Mouse (Mus musculus) left cerebral cortex, adult 2 months (tissue): ENCODE measurements around the gene Pi4k2a. TPM values are rescaled to one million over a fixed set of nuclear protein-coding genes. Genes with fewer than 3 reads are reported as not detected.
A peak's percentile ranks its signal among the peaks of the same experiment; 100 is the strongest.

Experiments
- DNase-seq, 2 experiments: peaks; one replicate each; pipeline ENCODE4 v3.0.0; 2021 to 2022; ENCODE audit warnings: low spot score in 2 of 2, mixed read lengths in 1 of 2; ENCODE audit errors: extremely low spot score in 1 of 2
- H3K27ac ChIP-seq: fragments of 200-600 bp; 2 replicates; pipeline ENCODE4 v1.8.1; 2022
- H3K4me3 ChIP-seq: fragments of 200-600 bp; 2 replicates; pipeline ENCODE4 v1.8.1; 2022
- CTCF ChIP-seq: fragments of 200-600 bp; IDR thresholded peaks from 2 replicates; pipeline ENCODE4 v1.8.1; 2022; ENCODE audit warnings: antibody characterized with exemption, mild to moderate bottlenecking, moderate library complexity
- intact Hi-C: fragments of 180-260 bp; cut with DNase I; formaldehyde crosslinking; loops from one replicate; pipeline ENCODE4 v1.15.1; 2025
- long read RNA-seq, 2 experiments: library from polyadenylated mRNA; stranded (forward); transcript quantifications; one replicate each; pipeline ENCODE4 v2.0.0; 2021; ENCODE audit warnings: borderline mapping rate in 2 of 2
- total RNA-seq, 2 experiments: library from RNA; stranded (reverse); gene quantifications; 2 replicates each; pipeline ENCODE4 v1.2.3; 2021

Gene Pi4k2a
- total RNA-seq = 10 to 100 TPM; 65.6 to 67.3 TPM
- long read RNA-seq, experiment 1, transcript Pi4k2a-202 (10 exons, 1,939 nt) = minor isoform, 19 of 162 reads
- long read RNA-seq, experiment 1, transcript Pi4k2a-201 (9 exons, 3,604 nt) = major isoform, 125 of 162 reads
- long read RNA-seq, experiment 1, partial matches to known transcripts = 6 of 162 reads
- long read RNA-seq, experiment 1, other reads (novel, unspliced or antisense) = 12 of 162 reads
- long read RNA-seq, experiment 2, full-length matches to known transcripts = 86 of 111 reads
- long read RNA-seq, experiment 2, partial matches to known transcripts = 9 of 111 reads
- long read RNA-seq, experiment 2, other reads (novel, unspliced or antisense) = 16 of 111 reads

GRCm38 (mm10) chr19:42089748-42090595 lies at the start of gene Pi4k2a:
TSS of gene Pi4k2a (plus strand) at chr19:42090470.
- no peak for TF ChIP-seq CTCF
- intact Hi-C loops = loop anchor here (2.0 to 5.0 kb wide), 4 partner anchors 39 to 103 kb away; partner anchors contain the start of gene Avpi1

DNA sequence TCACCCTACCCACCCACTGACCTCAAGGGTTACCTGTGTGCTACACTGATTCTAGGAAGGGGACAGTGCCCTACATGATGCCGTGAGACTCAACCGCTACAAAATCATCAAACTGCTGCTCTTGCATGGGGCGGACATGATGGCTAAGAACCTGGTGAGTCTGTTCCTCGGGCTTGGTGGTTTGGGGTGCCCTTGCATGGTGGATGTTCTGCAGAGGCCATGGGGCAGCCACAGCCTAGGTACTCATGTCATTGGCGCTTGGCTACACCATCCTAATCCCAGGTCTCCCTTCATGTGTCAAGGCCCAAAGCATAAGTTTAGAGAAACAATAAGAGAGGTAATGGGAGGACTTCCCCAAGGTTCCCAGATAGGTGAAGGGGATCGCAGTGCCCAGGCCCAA lies 46.3 kb upstream of the Pi4k2a start:
- H3K4me3 ChIP-seq = no peak overlapping the region
- TF ChIP-seq CTCF = no peak
- H3K27ac ChIP-seq = no peak overlapping the region
- intact Hi-C loops = no loop called here
- DNase-seq = no peak

More at GRCm38 (mm10) chr19:42089748-42090595, at the start of gene Pi4k2a:
- peak; percentile 97 to 99 for DNase-seq
- Histone ChIP-seq H3K4me3 (peak within 1 kb of the TSS; percentile 62), H3K27ac (peak within 1 kb of the TSS; percentile 84)

DNA sequence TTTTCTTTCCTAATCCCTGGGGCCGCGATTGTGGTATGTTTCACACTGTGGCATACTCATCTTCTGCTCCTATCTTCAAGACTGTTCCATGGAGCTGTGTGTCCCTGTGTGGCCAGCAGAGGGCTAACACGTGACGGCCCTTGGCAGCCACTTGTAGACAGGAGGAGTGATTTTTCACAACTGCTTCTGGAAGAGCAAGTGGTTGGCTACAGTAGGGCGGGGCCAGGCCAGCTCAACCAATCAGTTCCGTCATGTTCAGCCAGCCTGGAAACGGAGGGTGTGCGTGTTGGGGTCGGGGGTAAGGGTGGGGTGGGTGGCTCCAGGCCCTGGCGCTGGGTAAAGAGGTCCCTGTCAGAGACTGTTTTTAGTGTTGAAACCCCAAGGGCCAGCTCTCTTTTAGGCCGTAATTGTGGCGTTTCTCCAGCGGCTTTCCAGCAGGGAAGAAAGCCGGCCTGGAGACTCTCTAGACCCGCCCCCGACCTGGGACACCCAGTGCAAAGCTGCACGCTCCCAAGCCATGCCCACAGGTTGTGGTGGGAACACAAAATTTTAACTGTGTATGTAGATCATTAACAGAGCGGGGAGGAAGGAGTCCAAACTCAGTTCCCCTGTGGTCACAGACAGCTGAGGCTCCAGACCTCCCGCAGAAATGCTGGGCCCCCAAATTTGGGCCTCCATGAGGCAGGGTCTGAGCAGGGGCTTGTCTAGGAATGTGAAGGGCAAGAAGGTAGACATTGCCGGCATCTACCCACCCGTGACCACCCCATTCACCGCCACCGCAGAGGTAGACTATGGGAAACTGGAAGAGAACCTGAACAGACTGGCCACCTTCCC lies 44.8 kb upstream of the Pi4k2a start, which contains the start of gene Hoga1:
Gene Hoga1, plus strand, starts transcription at position 342 of the 834 bp plus-strand sequence.
- H3K27ac ChIP-seq = no peak within 1 kb of the TSS
- peak; percentile 28 to 46 for DNase-seq
- intact Hi-C loops = no loop called here
- TF ChIP-seq CTCF = peak; percentile 57
- peak within 1 kb of the TSS; percentile 37 for H3K4me3 ChIP-seq

- Histone ChIP-seq H3K27ac (no peak overlapping the region), H3K4me3 (no peak overlapping the region)
- intact Hi-C loops = no loop called here
- no peak for TF ChIP-seq CTCF
- DNase-seq = no peak
Observed at GRCm38 (mm10) chr19:42050251-42050650, 40.0 kb upstream of the Pi4k2a start.

DNA sequence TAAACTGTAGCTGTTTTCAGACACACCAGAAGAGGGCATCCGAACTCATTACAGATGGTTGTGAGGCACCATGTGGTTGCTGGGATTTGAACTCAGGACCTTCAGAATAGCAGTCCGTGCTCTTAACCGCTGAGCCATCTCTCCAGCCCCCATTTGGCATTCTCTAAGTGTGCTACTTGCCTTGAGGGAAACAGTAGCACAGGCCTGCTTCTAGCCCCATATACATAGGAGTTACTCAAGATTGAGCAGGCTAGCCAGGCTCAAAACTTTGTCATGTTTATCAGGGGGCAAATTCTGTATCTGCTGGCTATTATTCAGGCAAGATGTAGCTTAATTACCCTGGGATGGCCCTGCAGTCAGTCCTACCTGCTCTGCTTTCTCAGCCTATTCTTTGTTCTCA lies 38.9 kb upstream of the Pi4k2a start:
- no peak overlapping the region for H3K4me3 ChIP-seq
- intact Hi-C loops = no loop called here
- DNase-seq = no peak
- TF ChIP-seq CTCF = no peak
- no peak overlapping the region for H3K27ac ChIP-seq

- intact Hi-C loops = no loop called here
- TF ChIP-seq CTCF = no peak
- no peak for DNase-seq
Observed at GRCm38 (mm10) chr19:42051948-42052347, 38.3 kb upstream of the Pi4k2a start, which contains the start of gene 4933411K16Rik. TSS of gene 4933411K16Rik (plus strand) at chr19:42052248.

DNA sequence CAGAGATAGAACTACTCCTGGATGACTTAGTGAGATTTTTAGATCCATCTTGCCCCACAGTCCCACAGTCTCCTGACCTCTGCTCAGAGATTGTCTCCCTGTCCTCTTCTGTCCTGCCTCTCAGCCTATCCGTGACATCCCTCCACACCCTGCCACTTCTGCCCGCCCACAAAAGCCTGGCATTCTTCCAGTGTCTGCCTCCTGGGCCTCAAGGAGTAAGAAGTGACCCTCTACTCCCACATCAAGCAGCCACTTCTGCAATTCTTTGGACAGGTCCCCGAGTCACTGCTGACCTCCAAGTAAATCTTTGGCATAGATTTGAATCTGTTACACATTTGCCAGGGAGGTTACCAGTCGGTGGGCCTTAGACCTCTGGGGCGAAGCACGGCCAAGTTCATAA lies 36.0 kb upstream of the Pi4k2a start:
- DNase-seq = no peak
- intact Hi-C loops = no loop called here
- Histone ChIP-seq H3K4me3 (no peak overlapping the region), H3K27ac (no peak overlapping the region)
- TF ChIP-seq CTCF = no peak

More at GRCm38 (mm10) chr19:42051948-42052347, 38.3 kb upstream of the Pi4k2a start, which contains the start of gene 4933411K16Rik:
- H3K27ac ChIP-seq = no peak within 1 kb of the TSS
- no peak within 1 kb of the TSS for H3K4me3 ChIP-seq

DNA sequence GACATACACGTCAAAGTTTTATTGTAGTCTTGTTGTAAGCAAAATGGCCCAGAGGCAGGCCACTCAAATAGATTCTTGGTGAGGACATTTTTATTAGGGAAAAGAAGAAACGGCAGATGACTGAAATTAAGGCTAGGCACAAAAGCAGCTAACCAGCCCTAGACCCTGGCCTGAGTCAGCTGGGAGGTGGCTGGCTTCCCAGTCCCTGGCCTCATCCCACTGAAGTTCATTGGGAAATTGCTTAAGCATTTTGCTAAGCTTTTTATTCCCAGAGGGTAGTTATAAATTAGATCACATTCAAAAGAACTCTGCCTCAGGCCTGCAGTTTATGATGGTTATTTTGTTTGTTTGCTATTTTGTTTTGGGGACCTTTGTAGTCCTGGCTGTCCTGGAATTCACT lies 34.4 kb upstream of the Pi4k2a start:
- TF ChIP-seq CTCF = no peak
- no peak for DNase-seq
- Histone ChIP-seq H3K4me3 (no peak overlapping the region), H3K27ac (no peak overlapping the region)
- intact Hi-C loops = no loop called here

DNA sequence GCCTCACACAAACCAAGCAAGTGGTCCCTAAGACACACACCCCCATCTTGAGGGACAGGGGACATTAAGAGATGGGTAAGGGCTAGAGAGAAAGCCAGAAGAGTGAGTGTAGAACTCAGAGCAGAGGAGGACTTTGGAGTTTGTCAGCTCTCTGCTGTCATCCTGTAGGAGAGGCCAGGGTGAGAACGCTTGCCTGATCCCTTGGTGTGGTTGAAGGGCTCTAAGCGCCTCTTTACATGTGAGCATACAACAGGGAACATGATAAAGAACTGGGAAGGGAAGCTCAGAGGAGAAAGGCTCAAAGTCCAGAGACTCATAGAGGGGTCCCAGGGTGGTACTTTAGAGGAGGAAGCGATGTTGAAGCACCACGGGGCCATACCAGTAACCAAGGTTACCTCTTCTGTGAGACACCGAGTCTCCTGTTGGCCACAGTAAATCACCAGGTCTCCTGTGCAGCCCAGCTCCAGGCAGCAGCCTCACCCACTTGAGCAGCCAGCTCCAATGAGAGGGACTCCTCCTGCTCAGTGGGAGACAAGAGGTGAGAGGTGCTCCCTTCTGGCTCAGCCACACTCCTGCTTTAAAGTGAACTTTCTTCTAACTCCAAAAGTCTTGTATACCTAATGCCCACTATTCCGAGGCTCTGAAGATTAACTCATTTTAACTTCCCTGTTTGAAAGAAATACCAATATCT lies 33.4 kb upstream of the Pi4k2a start:
- intact Hi-C loops = no loop called here
- no peak for DNase-seq
- TF ChIP-seq CTCF = no peak
- Histone ChIP-seq H3K27ac (no peak overlapping the region), H3K4me3 (no peak overlapping the region)

- no peak for TF ChIP-seq CTCF
Observed at GRCm38 (mm10) chr19:42058426-42058825, 31.8 kb upstream of the Pi4k2a start.

GRCm38 (mm10) chr19:42061443-42061842 lies 28.8 kb upstream of the Pi4k2a start:
- intact Hi-C loops = no loop called here
- no peak for DNase-seq
- Histone ChIP-seq H3K4me3 (no peak overlapping the region), H3K27ac (no peak overlapping the region)
- no peak for TF ChIP-seq CTCF

More at GRCm38 (mm10) chr19:42058426-42058825, 31.8 kb upstream of the Pi4k2a start:
- intact Hi-C loops = no loop called here
- H3K27ac ChIP-seq = no peak overlapping the region
- DNase-seq = no peak
- H3K4me3 ChIP-seq = no peak overlapping the region
